Mouse (Mus musculus): ENCODE results near the gene Sdr39u1. TPM values are rescaled to one million over a fixed set of nuclear protein-coding genes. Genes with fewer than 3 reads are reported as not detected.

Gene Sdr39u1
- polyA plus RNA-seq, 1 experiment from 2014 or later: 89.2 TPM

- Histone ChIP-seq H3K27me3 (replicated peaks; ENCODE audit: control insufficient read depth, insufficient read depth, low read length) (no peaks in the 10 kb centered on the region), H3K4me1 (ENCODE audit: control insufficient read depth, insufficient read depth, low read length) (peaks cover 41% of the 10 kb centered on the region), H3K4me3 (ENCODE audit: low read length) (peak overlapping the region; percentile 73), H3K4me2 (ENCODE audit: low read depth, low read length) (peak overlapping the region; percentile 78), H3K9ac (ENCODE audit: low read depth, low read length) (peak overlapping the region; percentile 84), H3K36me3 (ENCODE audit: control insufficient read depth, insufficient read depth, low read length) (no peaks in the 10 kb centered on the region), H3K9me3 (ENCODE audit: control insufficient read depth, low read length) (no peaks in the 10 kb centered on the region), H3K27ac (ENCODE audit: low read length) (peak overlapping the region; percentile 97)
- WGBS: 5% methylated on average over 11 of the region's 11 CpGs
- ATAC-seq: peak; percentile 55
Observed at GRCm38 (mm10) chr14:55852646-55853551, 47.2 kb downstream of the Sdr39u1 start.

GRCm38 (mm10) chr14:55850885-55851284 is 49.2 kb downstream of the Sdr39u1 start:
- H3K4me2 ChIP-seq (ENCODE audit: low read depth, low read length): no peak overlapping the region
- WGBS: 45% methylated on average over 6 of the region's 6 CpGs
- H3K36me3 ChIP-seq (ENCODE audit: control insufficient read depth, insufficient read depth, low read length): no peaks in the 10 kb centered on the region
- no peaks in the 10 kb centered on the region for H3K27me3 ChIP-seq (replicated peaks; ENCODE audit: control insufficient read depth, insufficient read depth, low read length)
- H3K4me3 ChIP-seq (ENCODE audit: low read length): no peak overlapping the region
- peaks cover 24% of the 10 kb centered on the region for H3K4me1 ChIP-seq (ENCODE audit: control insufficient read depth, insufficient read depth, low read length)
- no peaks in the 10 kb centered on the region for H3K9me3 ChIP-seq (ENCODE audit: control insufficient read depth, low read length)
- no peak for ATAC-seq
- no peak overlapping the region for H3K27ac ChIP-seq (ENCODE audit: low read length)
- H3K9ac ChIP-seq (ENCODE audit: low read depth, low read length): no peak overlapping the region

Other genes with a start within 250 kb of the Sdr39u1 start
- gene Mdp1, start 239.8 kb downstream of the Sdr39u1 start, polyA plus RNA-seq (2015; fragmentation: Nextera tagmentation; extraction: Ambion mirVana): 65.6 and 70.7 TPM in 2 replicates
- 52.3 and 58.4 TPM in 2 replicates for gene Gmpr2, start 228.4 kb downstream of the Sdr39u1 start, polyA plus RNA-seq (2015; fragmentation: Nextera tagmentation; extraction: Ambion mirVana)
- 464 and 495 TPM in 2 replicates for gene Nedd8, start 228.2 kb downstream of the Sdr39u1 start, polyA plus RNA-seq (2015; fragmentation: Nextera tagmentation; extraction: Ambion mirVana)
- 32.6 and 37.1 TPM in 2 replicates for gene Tinf2, start 218.5 kb downstream of the Sdr39u1 start, polyA plus RNA-seq (2015; fragmentation: Nextera tagmentation; extraction: Ambion mirVana)
- 0.75 and 1.4 TPM in 2 replicates for gene Tgm1, start 186.4 kb downstream of the Sdr39u1 start, polyA plus RNA-seq (2015; fragmentation: Nextera tagmentation; extraction: Ambion mirVana)
- 36.9 and 37.5 TPM in 2 replicates for gene Rabggta, start 178.0 kb downstream of the Sdr39u1 start, polyA plus RNA-seq (2015; fragmentation: Nextera tagmentation; extraction: Ambion mirVana)
- gene Dhrs1, start 154.6 kb downstream of the Sdr39u1 start, polyA plus RNA-seq (2015; fragmentation: Nextera tagmentation; extraction: Ambion mirVana): 151 and 173 TPM in 2 replicates
- 28.3 and 33.6 TPM in 2 replicates for gene Nop9, start 154.6 kb downstream of the Sdr39u1 start, polyA plus RNA-seq (2015; fragmentation: Nextera tagmentation; extraction: Ambion mirVana)
- gene Cideb, start 141.8 kb downstream of the Sdr39u1 start, polyA plus RNA-seq (2015; fragmentation: Nextera tagmentation; extraction: Ambion mirVana): 118 and 152 TPM in 2 replicates
- gene Ltb4r2, start 138.9 kb downstream of the Sdr39u1 start, polyA plus RNA-seq (2015; fragmentation: Nextera tagmentation; extraction: Ambion mirVana): 0.35 and 0.82 TPM in 2 replicates
- 1.0 and 1.1 TPM in 2 replicates for gene Ltb4r1, start 134.3 kb downstream of the Sdr39u1 start, polyA plus RNA-seq (2015; fragmentation: Nextera tagmentation; extraction: Ambion mirVana)
- gene Adcy4, start 116.2 kb downstream of the Sdr39u1 start, polyA plus RNA-seq (2015; fragmentation: Nextera tagmentation; extraction: Ambion mirVana): 6.5 and 6.6 TPM in 2 replicates
- gene Ripk3, start 111.4 kb downstream of the Sdr39u1 start, polyA plus RNA-seq (2015; fragmentation: Nextera tagmentation; extraction: Ambion mirVana): 51.2 and 55.8 TPM in 2 replicates
- 21.1 and 21.2 TPM in 2 replicates for gene Nfatc4, start 77.1 kb downstream of the Sdr39u1 start, polyA plus RNA-seq (2015; fragmentation: Nextera tagmentation; extraction: Ambion mirVana)
- gene Nynrin, start 46.3 kb downstream of the Sdr39u1 start, polyA plus RNA-seq (2015; fragmentation: Nextera tagmentation; extraction: Ambion mirVana): 12.6 and 13.6 TPM in 2 replicates
- gene Cbln3, start 15.9 kb downstream of the Sdr39u1 start, polyA plus RNA-seq (2015; fragmentation: Nextera tagmentation; extraction: Ambion mirVana): 0.17 and 0.27 TPM in 2 replicates
- gene Khnyn, start 15.3 kb downstream of the Sdr39u1 start, polyA plus RNA-seq (2015; fragmentation: Nextera tagmentation; extraction: Ambion mirVana): 12.5 and 13.6 TPM in 2 replicates
- 4.1 and 5.7 TPM in 2 replicates for gene Cma1, start 44.4 kb upstream of the Sdr39u1 start, polyA plus RNA-seq (2015; fragmentation: Nextera tagmentation; extraction: Ambion mirVana)
- not detected in 2 replicates for gene Cma2, start 50.7 kb upstream of the Sdr39u1 start, polyA plus RNA-seq (2015; fragmentation: Nextera tagmentation; extraction: Ambion mirVana)
- gene Mcpt1, start 117.7 kb upstream of the Sdr39u1 start, polyA plus RNA-seq (2015; fragmentation: Nextera tagmentation; extraction: Ambion mirVana): 0.27 and 0.48 TPM in 2 replicates
- gene Mcpt9, start 130.2 kb upstream of the Sdr39u1 start, polyA plus RNA-seq (2015; fragmentation: Nextera tagmentation; extraction: Ambion mirVana): not detected in 2 replicates
- 0.37 and 0.55 TPM in 2 replicates for gene Mcpt2, start 141.7 kb upstream of the Sdr39u1 start, polyA plus RNA-seq (2015; fragmentation: Nextera tagmentation; extraction: Ambion mirVana)
- gene Mcpt4, start 162.0 kb upstream of the Sdr39u1 start, polyA plus RNA-seq (2015; fragmentation: Nextera tagmentation; extraction: Ambion mirVana): 0.55 and 0.69 TPM in 2 replicates
- 0.65 and 0.83 TPM in 2 replicates for gene Mcpt8, start 185.0 kb upstream of the Sdr39u1 start, polyA plus RNA-seq (2015; fragmentation: Nextera tagmentation; extraction: Ambion mirVana)
- 0.20 and 0.76 TPM in 2 replicates for gene Ctsg, start 202.3 kb upstream of the Sdr39u1 start, polyA plus RNA-seq (2015; fragmentation: Nextera tagmentation; extraction: Ambion mirVana)
- gene Gzme, start 220.3 kb upstream of the Sdr39u1 start, polyA plus RNA-seq (2015; fragmentation: Nextera tagmentation; extraction: Ambion mirVana): not detected in 2 replicates
- not detected in 2 replicates for gene Gzmd, start 232.3 kb upstream of the Sdr39u1 start, polyA plus RNA-seq (2015; fragmentation: Nextera tagmentation; extraction: Ambion mirVana)

Data from intestine, embryonic 16.5 days (tissue).